Mouse (Mus musculus) heart, adult 2 months (tissue): ENCODE measurements around the gene Vsig10.

Experiments
- CTCF ChIP-seq: fragments of 200-600 bp; IDR thresholded peaks from 2 replicates; pipeline ENCODE4 v1.8.1; 2022; ENCODE audit warnings: antibody characterized with exemption, mild to moderate bottlenecking, moderate library complexity
- POLR2A ChIP-seq: fragments of 200-500 bp; IDR thresholded peaks from 2 replicates; pipeline ENCODE4 v1.6.1; 2011; ENCODE audit warnings: mild to moderate bottlenecking, low read depth, low read length, control low read depth; ENCODE audit not compliant: insufficient read depth

DNA sequence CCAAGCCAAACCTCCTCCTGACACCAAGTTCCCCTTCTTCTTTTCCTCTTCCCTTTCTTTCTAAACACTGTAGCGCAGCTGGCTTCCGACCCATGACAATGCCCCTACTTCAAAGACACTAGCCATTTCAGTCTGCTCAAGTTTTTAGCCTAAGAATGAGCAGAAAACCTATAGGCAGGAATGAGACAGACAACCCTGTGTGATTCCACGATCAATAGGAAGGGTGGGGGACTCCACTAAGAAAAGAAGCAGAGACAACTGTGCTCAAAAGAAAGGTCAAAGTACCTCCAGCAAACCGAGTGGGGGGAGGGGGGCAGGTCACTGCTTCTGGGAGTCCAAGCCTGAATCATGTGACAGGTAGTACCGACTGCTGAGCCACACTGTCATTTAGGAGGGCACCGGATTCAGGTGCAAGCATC lies 77.7 kb downstream of the Vsig10 start:
- TF ChIP-seq POLR2A (no peak), CTCF (no peak)
